Mouse (Mus musculus) B cell, adult 2 months (primary cell): ENCODE data around the gene Mdfi.
"Not testable (repeated sequence)": the region's sequence is repeated elsewhere in the genome, so short reads cannot be mapped to it uniquely, and the experiment has no call there.

ENCODE experiments used
- DNase-seq, 2 experiments: peaks; one replicate each; pipeline ENCODE4 v3.0.0; 2022

Mdfi gene

GRCm38 (mm10) chr17:47834482-47834767, at the start of gene Mdfi:
Gene Mdfi, minus strand, starts transcription at chr17:47834691.
- no peak for DNase-seq

- peak; percentile 34 to 37 for DNase-seq
Measured at GRCm38 (mm10) chr17:47883099-47883498, 48.6 kb upstream of the Mdfi start.

GRCm38 (mm10) chr17:47881330-47881729, 46.8 kb upstream of the Mdfi start:
- DNase-seq, result no peak

- DNase-seq, result no peak
Measured at GRCm38 (mm10) chr17:47879207-47879606, 44.7 kb upstream of the Mdfi start.

GRCm38 (mm10) chr17:47878378-47879089, 44.0 kb upstream of the Mdfi start:
- DNase-seq, result no peak

GRCm38 (mm10) chr17:47877715-47878377, 43.4 kb upstream of the Mdfi start:
- no peak for DNase-seq

GRCm38 (mm10) chr17:47876776-47877714, 42.6 kb upstream of the Mdfi start:
- no peak for DNase-seq

GRCm38 (mm10) chr17:47873341-47873791, 38.9 kb upstream of the Mdfi start:
- DNase-seq, result peak; percentile 93

GRCm38 (mm10) chr17:47872311-47873011, 38.0 kb upstream of the Mdfi start:
- no peak for DNase-seq

GRCm38 (mm10) chr17:47869874-47870273, 35.4 kb upstream of the Mdfi start:
- DNase-seq, result no peak

- DNase-seq, result no peak
Measured at GRCm38 (mm10) chr17:47866037-47866436, 31.5 kb upstream of the Mdfi start.

- peak; percentile 90 for DNase-seq
Measured at GRCm38 (mm10) chr17:47864496-47864895, 30.0 kb upstream of the Mdfi start.

GRCm38 (mm10) chr17:47863437-47863836, 28.9 kb upstream of the Mdfi start:
- DNase-seq, result no peak

GRCm38 (mm10) chr17:47863023-47863422, 28.5 kb upstream of the Mdfi start:
- DNase-seq, result no peak

- DNase-seq, result no peak
Measured at GRCm38 (mm10) chr17:47855544-47855943, 21.1 kb upstream of the Mdfi start.

GRCm38 (mm10) chr17:47854908-47855307, 20.4 kb upstream of the Mdfi start:
- DNase-seq, result no peak

- no peak for DNase-seq
Measured at GRCm38 (mm10) chr17:47853760-47854159, 19.3 kb upstream of the Mdfi start.

- no peak for DNase-seq
Measured at GRCm38 (mm10) chr17:47853336-47853735, 18.8 kb upstream of the Mdfi start.

- DNase-seq, result not testable (repeated sequence)
Measured at GRCm38 (mm10) chr17:47851798-47852360, 17.4 kb upstream of the Mdfi start.

GRCm38 (mm10) chr17:47850639-47851314, 16.3 kb upstream of the Mdfi start:
- DNase-seq, result no peak

GRCm38 (mm10) chr17:47850035-47850434, 15.5 kb upstream of the Mdfi start:
- DNase-seq, result no peak

GRCm38 (mm10) chr17:47847985-47848384, 13.5 kb upstream of the Mdfi start:
- no peak for DNase-seq
